Mouse (Mus musculus): ENCODE results near the gene Gm10563. TPM values are rescaled to one million over a fixed set of nuclear protein-coding genes. Genes with fewer than 3 reads are reported as not detected.

Gm10563 gene
- total and polyA plus RNA-seq, 3 experiments, result not detected

GRCm38 (mm10) chr4:155645721-155646120 is 513 bp upstream of the Gm10563 start:
- DNase-seq, result no peak
- no peak overlapping the region for H3K4me3 ChIP-seq

GRCm38 (mm10) chr4:155643531-155643930 is 1.7 kb downstream of the Gm10563 start:
- TF ChIP-seq POLR2A (IDR thresholded peaks at IDR 0.05; ENCODE audit: insufficient read depth, low read depth, low read length), result no peak
- TF ChIP-seq CTCF (IDR thresholded peaks at IDR 0.05), result no peak
- no peak for TF ChIP-seq EP300 (IDR thresholded peaks at IDR 0.05; ENCODE audit: insufficient read depth, low read depth, low read length)
- H3K36me3 ChIP-seq (ENCODE audit: control insufficient read depth, insufficient read depth, low read length), result no peaks in the 10 kb centered on the region; the same call in 1 of the 2 replicates
- no peaks in the 10 kb centered on the region for H3K79me2 ChIP-seq (replicated peaks; ENCODE audit: control insufficient read depth, insufficient read depth, low read length)
- no peaks in the 10 kb centered on the region for H3K27me3 ChIP-seq (ENCODE audit: control insufficient read depth, insufficient read depth, low read length)
- intact Hi-C loops (cut with DNase I), result no loop called here
- H3K4me1 ChIP-seq (ENCODE audit: control insufficient read depth, insufficient read depth, low read length), result no peaks in the 10 kb centered on the region
- H3K27ac ChIP-seq, result no peak overlapping the region
- no peak overlapping the region for H3K4me3 ChIP-seq
- 82% methylated on average over 1 of the region's 1 CpGs for WGBS
- H3K9ac ChIP-seq (ENCODE audit: low read depth, low read length), result no peak overlapping the region
- no peak for DNase-seq

More at GRCm38 (mm10) chr4:155645721-155646120, 513 bp upstream of the Gm10563 start:
- Histone ChIP-seq H3K27me3 (ENCODE audit: control insufficient read depth, insufficient read depth, low read length) (no peaks in the 10 kb centered on the region), H3K36me3 (ENCODE audit: control insufficient read depth, insufficient read depth, low read length) (no peaks in the 10 kb centered on the region), H3K79me2 (replicated peaks; ENCODE audit: control insufficient read depth, insufficient read depth, low read length) (no peaks in the 10 kb centered on the region), H3K9ac (ENCODE audit: low read depth, low read length) (no peak overlapping the region), H3K27ac (no peak overlapping the region), H3K4me1 (ENCODE audit: control insufficient read depth, insufficient read depth, low read length) (no peaks in the 10 kb centered on the region)
- intact Hi-C loops (cut with DNase I), result no loop called here
- 79% methylated on average over 5 of the region's 5 CpGs for WGBS
- TF ChIP-seq EP300 (IDR thresholded peaks at IDR 0.05; ENCODE audit: insufficient read depth, low read depth, low read length) (no peak), POLR2A (IDR thresholded peaks at IDR 0.05; ENCODE audit: insufficient read depth, low read depth, low read length) (no peak), CTCF (IDR thresholded peaks at IDR 0.05) (no peak)

- TF ChIP-seq CTCF (IDR thresholded peaks at IDR 0.05) (no peak), EP300 (IDR thresholded peaks at IDR 0.05; ENCODE audit: insufficient read depth, low read depth, low read length) (no peak), POLR2A (IDR thresholded peaks at IDR 0.05; ENCODE audit: insufficient read depth, low read depth, low read length) (no peak)
- no peak overlapping the region for H3K9ac ChIP-seq (ENCODE audit: low read depth, low read length)
- H3K27ac ChIP-seq, result no peak overlapping the region
- intact Hi-C loops (cut with DNase I), result no loop called here
- no peak overlapping the region for H3K4me3 ChIP-seq
- no peaks in the 10 kb centered on the region for H3K79me2 ChIP-seq (replicated peaks; ENCODE audit: control insufficient read depth, insufficient read depth, low read length)
- no peaks in the 10 kb centered on the region; the same call in 1 of the 2 replicates for H3K4me1 ChIP-seq (ENCODE audit: control insufficient read depth, insufficient read depth, low read length)
- H3K36me3 ChIP-seq (ENCODE audit: control insufficient read depth, insufficient read depth, low read length), result no peaks in the 10 kb centered on the region; the same call in 1 of the 2 replicates
- no peaks in the 10 kb centered on the region for H3K27me3 ChIP-seq (ENCODE audit: control insufficient read depth, insufficient read depth, low read length)
- no peak for DNase-seq
Measured at GRCm38 (mm10) chr4:155635766-155636499, 9.3 kb downstream of the Gm10563 start.

DNA sequence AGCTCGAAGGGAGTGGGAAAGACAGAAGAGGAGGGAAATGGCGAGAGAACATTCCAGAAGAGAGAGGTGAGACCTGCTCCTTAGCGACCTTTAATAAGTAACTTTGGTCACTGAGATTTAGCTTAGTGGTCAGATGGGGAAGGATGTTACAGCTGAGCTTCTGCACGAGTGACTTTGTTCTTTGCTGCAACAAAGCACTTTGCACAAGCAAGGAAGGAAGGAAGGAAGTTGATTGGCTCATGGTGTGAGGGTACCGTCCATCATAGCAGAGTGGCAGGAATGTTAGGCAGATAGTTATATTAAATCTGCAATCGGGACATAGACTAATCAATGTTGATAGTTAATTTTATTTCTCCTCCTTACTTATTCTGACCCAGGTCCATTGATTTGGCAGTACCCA is 14.9 kb downstream of the Gm10563 start:
- Histone ChIP-seq H3K27me3 (ENCODE audit: control insufficient read depth, insufficient read depth, low read length) (no peaks in the 10 kb centered on the region), H3K36me3 (ENCODE audit: control insufficient read depth, insufficient read depth, low read length) (no peaks in the 10 kb centered on the region; the same call in 1 of the 2 replicates), H3K79me2 (replicated peaks; ENCODE audit: control insufficient read depth, insufficient read depth, low read length) (no peaks in the 10 kb centered on the region; the same call in 1 of the 2 replicates), H3K4me1 (ENCODE audit: control insufficient read depth, insufficient read depth, low read length) (no peaks in the 10 kb centered on the region), H3K4me3 (no peak overlapping the region), H3K27ac (no peak overlapping the region), H3K9ac (ENCODE audit: low read depth, low read length) (no peak overlapping the region)
- intact Hi-C loops (cut with DNase I), result no loop called here
- DNase-seq, result no peak
- TF ChIP-seq CTCF (IDR thresholded peaks at IDR 0.05) (no peak), EP300 (IDR thresholded peaks at IDR 0.05; ENCODE audit: insufficient read depth, low read depth, low read length) (no peak), POLR2A (IDR thresholded peaks at IDR 0.05; ENCODE audit: insufficient read depth, low read depth, low read length) (no peak)
- WGBS, result 65% methylated on average over 6 of the region's 6 CpGs

DNA sequence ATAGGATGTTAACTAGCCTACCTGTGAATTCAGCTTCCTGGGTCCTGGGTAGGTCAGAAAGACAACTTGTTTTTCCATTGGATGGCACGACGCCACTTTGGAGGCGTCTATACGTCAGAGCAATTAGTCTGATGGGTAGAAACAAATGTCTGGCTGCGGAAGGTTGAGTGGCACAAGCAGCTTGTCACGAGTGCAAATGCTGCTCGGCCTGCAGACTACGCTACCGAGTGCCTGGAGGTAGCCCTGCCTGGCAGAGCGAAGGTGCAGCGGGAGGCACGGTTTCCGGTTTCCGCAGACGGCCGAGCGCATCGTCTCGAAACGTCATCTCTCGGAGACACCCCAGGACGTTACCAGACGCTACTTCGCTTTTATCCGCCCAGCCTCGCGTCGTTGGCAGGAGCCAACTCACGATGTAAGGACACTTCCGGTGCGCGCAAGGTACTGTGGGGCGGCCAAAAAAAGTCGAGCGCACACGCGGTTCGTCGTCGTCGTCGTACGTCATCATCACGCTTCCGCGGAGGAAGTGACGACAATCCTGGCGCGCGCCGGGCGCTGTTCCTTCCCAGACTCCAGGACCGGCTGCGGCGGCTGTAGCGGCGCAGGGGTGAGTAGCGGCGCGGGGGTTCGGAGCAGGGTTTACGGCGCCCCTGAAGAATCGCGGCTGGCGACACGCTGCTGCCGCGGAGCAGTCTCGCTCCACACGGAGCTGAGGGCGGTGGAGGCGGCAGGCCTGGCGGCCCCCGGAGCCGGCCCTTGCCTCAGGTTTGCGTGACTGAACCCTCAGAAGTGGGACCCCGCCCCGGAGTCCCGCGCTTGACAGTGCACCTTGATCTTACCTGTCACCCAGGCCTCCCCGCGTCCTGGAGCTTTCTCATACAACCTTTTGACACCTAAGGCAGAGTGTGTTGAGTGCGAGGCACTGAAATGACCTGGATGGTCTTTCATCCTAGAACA is 20.6 kb downstream of the Gm10563 start, which contains the start of gene Cdk11b:
Gene Cdk11b (plus strand): TSS at position 517 of the 954 bp plus-strand sequence.
- Histone ChIP-seq H3K27ac (peak within 1 kb of the TSS; percentile 93), H3K27me3 (ENCODE audit: control insufficient read depth, insufficient read depth, low read length) (no peaks in the 10 kb centered on the region), H3K79me2 (replicated peaks; ENCODE audit: control insufficient read depth, insufficient read depth, low read length) (no peaks in the 10 kb centered on the region; the same call in 1 of the 2 replicates), H3K4me1 (ENCODE audit: control insufficient read depth, insufficient read depth, low read length) (no peaks in the 10 kb centered on the region; the same call in 1 of the 2 replicates), H3K36me3 (ENCODE audit: control insufficient read depth, insufficient read depth, low read length) (peaks cover 2% of the 10 kb centered on the region; the same call in 1 of the 2 replicates), H3K4me3 (peak within 1 kb of the TSS; percentile 97), H3K9ac (ENCODE audit: low read depth, low read length) (peak within 1 kb of the TSS; percentile 88)
- under 1% methylated on average over 84 of the region's 84 CpGs for WGBS
- intact Hi-C loops (cut with DNase I), result loop anchor here (2.0 to 5.0 kb wide), 3 partner anchors 24 to 138 kb away; partner anchors contain the start of genes Atad3a and Slc35e2
- DNase-seq, result peak; percentile 95 to 97
- TF ChIP-seq POLR2A (IDR thresholded peaks at IDR 0.05; ENCODE audit: insufficient read depth, low read depth, low read length) (peak; percentile 93), EP300 (IDR thresholded peaks at IDR 0.05; ENCODE audit: insufficient read depth, low read depth, low read length) (peak; percentile 70; the same call in 1 of the 2 replicates), CTCF (IDR thresholded peaks at IDR 0.05) (no peak)
